Mouse (Mus musculus): ENCODE data around the gene Mansc4.

GRCm38 (mm10) chr6:147062034-147062433, 24.8 kb downstream of the Mansc4 start:
- TF ChIP-seq MYOG (IDR thresholded peaks at IDR 0.05; ENCODE audit: control insufficient read depth in 1 of 3, insufficient read depth in 1 of 3, insufficient read length in 2 of 3, low read depth in 2 of 3) = no peak
- TF ChIP-seq USF1 (IDR thresholded peaks at IDR 0.05; ENCODE audit: low read depth) = no peak
- TF ChIP-seq MYOD1 (IDR thresholded peaks at IDR 0.05; ENCODE audit: control insufficient read depth in 1 of 3, insufficient read length in 2 of 3, low read depth in 2 of 3) = no peak
- no peak for TF ChIP-seq POLR2A (IDR thresholded peaks at IDR 0.05; ENCODE audit: insufficient read length, low read depth)
- TF ChIP-seq E2F4 (IDR thresholded peaks at IDR 0.05; ENCODE audit: insufficient read depth) = no peak
- TF ChIP-seq TCF12 (IDR thresholded peaks at IDR 0.05; ENCODE audit: insufficient read depth, poor library complexity, severe bottlenecking) = no peak
- TF ChIP-seq CEBPB (IDR thresholded peaks at IDR 0.05; ENCODE audit: insufficient read depth, poor library complexity, severe bottlenecking) = no peak
- TF ChIP-seq SRF (IDR thresholded peaks at IDR 0.05; ENCODE audit: control insufficient read depth, insufficient read length, low read depth) = no peak

Measured in myocyte (in vitro differentiated cells).